Mouse (Mus musculus) kidney, postnatal 36 days (tissue): ENCODE results near the gene Tmem108.
A peak's percentile ranks its signal among the peaks of the same experiment; 100 is the strongest.

Source experiments
- DNase-seq, 2 experiments: peaks; one replicate each; pipeline ENCODE4 v3.0.0; 2021 to 2022; ENCODE audit warnings: mixed read lengths in 2 of 2

Gene Tmem108

GRCm38 (mm10) chr9:103720021-103720420 is 41.6 kb downstream of the Tmem108 start:
- DNase-seq: no peak

- no peak for DNase-seq
Measured at GRCm38 (mm10) chr9:103716002-103716401, 45.6 kb downstream of the Tmem108 start.

DNA sequence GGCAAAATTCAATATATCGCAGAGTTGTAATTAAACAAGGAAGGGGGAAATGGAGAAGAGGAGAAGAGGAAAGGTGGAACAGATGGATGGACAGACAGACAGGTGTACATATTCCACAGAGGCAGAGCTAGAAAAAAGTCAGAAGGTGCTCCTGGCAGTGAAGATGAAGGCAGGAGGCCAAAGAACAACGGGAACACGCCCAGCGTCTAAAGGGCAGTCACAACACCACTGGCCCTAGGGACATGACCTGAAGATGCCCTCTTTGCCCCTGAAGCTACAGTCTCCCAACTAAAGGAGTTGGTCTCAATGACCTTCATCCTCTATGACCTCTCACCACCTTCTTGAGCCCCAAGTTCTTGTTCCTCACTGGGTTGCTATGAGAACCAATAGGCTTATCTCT is 46.3 kb downstream of the Tmem108 start:
- peak; percentile 62 to 72 for DNase-seq

GRCm38 (mm10) chr9:103713230-103713629 is 48.4 kb downstream of the Tmem108 start:
- peak in 1 of 2 experiments; percentile 30 for DNase-seq

GRCm38 (mm10) chr9:103712711-103713110 is 48.9 kb downstream of the Tmem108 start:
- DNase-seq: no peak

- DNase-seq: peak in 1 of 2 experiments; percentile 23
Measured at GRCm38 (mm10) chr9:103709694-103710093, 51.9 kb downstream of the Tmem108 start.

DNA sequence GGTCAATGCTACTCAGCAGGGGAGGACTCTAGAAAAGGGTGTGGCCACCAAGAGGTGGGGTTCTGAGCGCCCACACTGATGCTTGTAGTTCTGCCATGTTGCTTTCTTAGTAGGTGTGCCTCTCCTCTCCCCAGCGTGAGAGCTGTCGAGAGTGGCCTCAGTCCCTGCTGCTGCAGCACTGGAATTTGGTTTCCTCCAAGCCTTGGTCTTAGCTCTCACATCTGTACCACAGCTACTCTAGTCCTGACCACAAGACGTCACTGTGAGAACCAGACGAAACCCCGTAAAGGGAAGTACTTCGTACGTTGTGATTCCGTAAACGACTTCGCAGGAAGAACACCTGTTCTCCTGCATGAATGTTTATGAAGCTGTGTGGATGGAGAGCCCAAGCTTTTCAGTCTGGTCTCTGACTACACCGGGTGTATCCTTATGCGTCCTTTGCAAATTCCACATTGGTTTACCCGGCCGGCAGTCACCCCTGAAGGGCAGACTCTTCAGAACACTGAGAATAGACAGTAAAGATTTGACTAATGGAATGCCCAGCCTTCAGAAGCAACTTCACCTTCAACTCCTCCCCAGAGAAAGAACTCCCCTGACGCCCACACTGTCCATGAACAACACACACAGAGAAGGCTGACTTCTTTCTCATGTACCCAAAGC is 53.0 kb downstream of the Tmem108 start:
- DNase-seq: no peak

GRCm38 (mm10) chr9:103707857-103708256 is 53.8 kb downstream of the Tmem108 start:
- no peak for DNase-seq

DNA sequence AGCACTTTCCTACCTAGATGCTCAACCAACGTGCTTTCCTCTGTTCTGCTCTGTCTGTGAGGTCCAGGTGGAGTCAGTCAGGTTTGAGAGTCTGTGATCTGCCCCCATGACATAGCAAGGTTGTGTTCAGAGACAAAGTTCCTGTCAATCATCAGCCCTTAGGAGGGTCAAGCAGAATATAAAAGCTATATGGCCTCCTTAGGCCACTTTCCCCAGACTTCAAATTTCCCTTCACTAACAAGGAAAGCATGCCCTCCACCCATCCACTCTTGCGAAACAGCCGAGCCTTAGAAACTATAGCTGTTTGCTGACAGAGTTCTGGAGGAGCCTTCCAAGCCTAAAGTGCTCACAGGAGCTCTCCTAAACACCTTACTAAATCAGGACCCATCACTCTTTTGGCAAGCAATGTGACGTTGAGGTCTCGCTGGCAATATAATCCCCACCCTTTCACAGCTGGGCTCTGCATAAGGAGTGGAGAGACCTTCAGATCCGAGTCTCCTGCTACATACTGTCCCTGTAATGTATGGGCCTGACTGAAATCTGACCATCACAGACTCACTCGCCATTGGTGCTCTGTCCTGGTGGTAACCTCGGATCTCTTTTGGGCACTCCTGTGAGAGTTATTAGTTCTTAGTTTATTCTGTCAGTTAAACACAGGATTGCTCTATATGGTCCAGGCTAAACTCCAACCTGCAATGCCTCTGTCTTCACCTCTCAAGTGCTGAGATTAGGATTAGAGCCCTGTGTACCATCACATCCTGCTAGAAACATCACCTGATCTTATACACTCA is 54.4 kb downstream of the Tmem108 start:
- no peak for DNase-seq

- DNase-seq: no peak
Measured at GRCm38 (mm10) chr9:103705717-103706116, 55.9 kb downstream of the Tmem108 start.

DNA sequence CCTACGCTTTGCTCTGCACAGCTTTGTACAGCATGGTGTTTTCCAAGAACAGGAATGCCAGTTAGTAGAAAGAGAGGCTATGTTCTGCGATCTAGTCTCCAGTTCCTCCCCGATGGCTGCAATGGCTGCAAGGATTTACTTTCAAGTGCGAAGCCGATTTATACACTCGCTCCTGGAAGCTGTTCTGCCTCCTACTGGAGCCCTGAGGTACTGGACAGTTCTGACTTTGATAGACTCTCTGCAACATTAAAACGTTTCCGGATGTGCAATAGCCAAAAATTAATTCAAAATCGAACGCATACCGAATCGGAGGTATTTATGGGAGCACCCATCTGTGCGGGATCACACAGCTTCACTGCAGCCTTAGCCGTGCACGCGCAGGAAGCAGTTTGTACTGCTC is 58.6 kb downstream of the Tmem108 start:
- DNase-seq: no peak

- no peak for DNase-seq
Measured at GRCm38 (mm10) chr9:103702452-103702851, 59.2 kb downstream of the Tmem108 start.

GRCm38 (mm10) chr9:103701448-103701847 is 60.2 kb downstream of the Tmem108 start:
- DNase-seq: no peak

DNA sequence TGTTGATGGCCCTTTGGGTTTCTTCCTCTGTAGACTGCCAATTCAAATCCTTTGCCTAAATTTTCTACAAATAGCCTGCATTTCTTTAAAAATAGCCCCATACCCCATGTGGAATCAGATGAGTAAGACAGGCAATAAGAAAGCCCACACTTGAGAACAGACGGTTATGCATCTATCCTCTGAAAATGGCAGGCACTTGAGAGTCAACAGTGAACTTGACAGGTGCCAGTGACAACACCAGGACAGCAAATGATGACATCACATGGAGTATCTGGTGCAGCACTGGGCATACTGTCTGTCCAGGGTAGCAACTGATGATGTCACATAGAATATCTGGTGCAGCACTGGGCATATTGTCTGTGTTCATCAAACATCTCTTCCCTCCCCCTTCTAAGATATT is 61.4 kb downstream of the Tmem108 start:
- no peak for DNase-seq

DNA sequence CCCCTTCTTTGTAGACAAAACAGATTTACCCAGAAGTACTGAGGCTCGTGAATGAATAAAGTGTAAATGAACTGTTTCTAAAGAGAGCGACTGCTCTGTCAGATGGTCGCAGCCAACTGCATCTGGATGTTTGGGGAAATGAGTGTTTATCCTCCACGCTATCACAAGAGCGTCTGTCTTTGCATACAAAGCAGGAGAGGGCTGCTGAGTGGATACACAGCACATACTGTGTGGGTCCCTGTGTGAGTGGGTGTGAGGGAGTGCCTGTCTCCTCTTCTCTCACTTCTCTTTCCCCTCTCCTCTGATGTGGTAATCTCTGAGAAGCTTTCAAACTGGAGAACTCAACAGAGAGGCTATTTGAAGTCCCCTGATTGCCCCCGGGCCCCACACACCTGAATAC is 64.7 kb downstream of the Tmem108 start:
- no peak for DNase-seq

DNA sequence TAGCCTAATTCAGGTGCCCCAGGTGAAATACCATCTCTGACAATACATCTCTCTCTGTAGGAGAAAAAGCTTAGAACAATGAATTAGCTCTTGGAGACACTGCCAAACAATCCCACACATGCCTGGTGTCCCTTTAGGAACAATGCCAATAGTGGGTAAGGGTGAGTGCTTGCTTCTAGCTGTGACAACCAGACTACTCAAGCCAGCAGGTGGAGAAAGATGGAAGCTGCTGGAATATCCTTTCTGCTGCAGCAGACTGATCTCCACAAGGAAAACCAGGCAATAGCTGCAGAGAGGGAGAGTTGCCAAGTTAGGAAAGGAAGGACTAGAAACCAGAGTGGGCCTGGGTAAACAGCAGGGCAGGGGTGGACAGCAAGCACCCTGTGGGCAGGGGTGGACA is 67.8 kb downstream of the Tmem108 start:
- no peak for DNase-seq

GRCm38 (mm10) chr9:103692699-103693098 is 68.9 kb downstream of the Tmem108 start:
- DNase-seq: no peak

DNA sequence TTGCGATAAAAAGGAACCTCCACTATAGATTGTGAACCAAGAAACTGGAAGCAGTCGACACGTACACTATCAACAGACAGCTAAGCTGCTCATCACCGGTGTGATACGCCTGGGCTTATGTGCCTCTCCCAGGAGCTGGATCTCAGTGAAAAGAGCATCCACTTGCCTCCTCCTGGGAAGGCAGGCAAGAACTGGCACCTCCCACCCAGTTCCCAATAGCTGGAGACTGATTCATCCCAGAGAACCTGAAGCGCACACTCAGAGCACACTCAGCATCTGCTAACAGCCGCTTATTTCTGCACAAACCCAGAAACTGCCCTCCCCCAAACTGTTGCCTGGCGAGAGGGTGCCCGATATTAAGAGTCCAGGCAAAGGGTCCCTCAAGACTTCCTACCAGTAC is 69.8 kb downstream of the Tmem108 start:
- DNase-seq: no peak

DNA sequence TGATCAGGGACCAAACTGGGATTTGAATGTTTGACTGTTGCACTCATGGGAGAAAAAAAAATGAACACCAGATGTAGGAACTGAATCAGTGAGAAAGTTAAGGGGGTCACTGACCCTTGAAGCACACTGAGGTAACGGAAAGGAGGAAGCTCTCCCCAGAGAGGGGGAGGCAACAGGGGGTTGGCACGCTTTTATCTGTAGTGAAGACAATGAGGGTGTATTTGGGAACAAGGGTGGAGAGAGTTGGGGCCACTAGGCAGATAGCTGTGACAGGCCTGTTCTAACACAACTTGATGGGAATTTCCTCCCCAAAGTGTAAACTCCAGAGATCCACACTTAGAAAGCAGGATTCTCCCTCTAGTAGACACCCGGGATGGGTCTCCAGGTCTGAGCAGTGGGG is 71.2 kb downstream of the Tmem108 start:
- DNase-seq: no peak

DNA sequence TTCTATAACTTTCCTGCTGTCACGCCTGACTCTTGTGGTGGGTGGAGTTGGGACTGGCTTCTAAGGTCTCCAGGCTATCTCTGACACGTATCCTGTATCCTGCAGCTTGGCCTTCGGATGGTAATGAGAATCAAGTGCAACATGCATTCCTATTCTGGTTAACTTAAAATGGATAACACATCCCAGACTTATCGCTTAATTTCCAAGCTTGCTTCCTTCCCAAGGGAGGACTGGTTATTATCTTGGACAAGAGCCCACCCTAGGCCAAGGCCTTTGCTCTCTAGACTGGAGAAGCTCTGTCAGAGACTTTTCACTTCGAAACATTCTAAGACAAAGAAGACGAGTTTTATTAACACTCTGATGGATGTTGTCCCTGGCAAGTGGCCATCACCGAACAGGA is 71.9 kb downstream of the Tmem108 start:
- peak in 1 of 2 experiments; percentile 19 for DNase-seq

DNA sequence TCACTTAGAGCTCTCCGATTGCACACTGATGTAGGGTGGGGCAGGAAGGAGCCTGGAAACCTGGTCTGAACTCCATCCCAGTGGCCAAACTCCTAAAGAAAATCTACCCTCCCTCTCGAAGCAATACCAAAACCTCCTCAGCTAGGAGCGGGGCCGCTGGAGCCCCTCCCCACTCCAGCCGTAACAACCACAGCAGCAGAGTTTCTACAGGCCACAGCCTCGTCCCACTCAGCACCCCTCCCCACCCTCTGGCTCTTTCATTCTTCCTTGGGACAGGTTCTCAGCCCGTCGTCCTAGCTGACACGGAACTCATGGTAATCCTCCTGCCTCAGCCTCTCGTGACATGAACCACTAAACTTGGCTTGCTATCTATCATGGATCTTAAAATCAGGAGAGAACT is 72.6 kb downstream of the Tmem108 start:
- no peak for DNase-seq

GRCm38 (mm10) chr9:103687130-103687529 is 74.5 kb downstream of the Tmem108 start:
- no peak for DNase-seq

- no peak for DNase-seq
Measured at GRCm38 (mm10) chr9:103681741-103682330, 79.8 kb downstream of the Tmem108 start.

- peak in 1 of 2 experiments; percentile 23 for DNase-seq
Measured at GRCm38 (mm10) chr9:103679234-103679633, 82.4 kb downstream of the Tmem108 start.
